Mouse (Mus musculus) brain, adult 10 weeks (tissue): ENCODE measurements around the gene Olfr806. TPM values are rescaled to one million over a fixed set of nuclear protein-coding genes. Genes with fewer than 3 reads are reported as not detected.

Experiments used
- polyA plus RNA-seq: library from polyadenylated mRNA; stranded (reverse); fragments of 350-450 nt; fragmentation: Illumina TruSeq; extraction: RNeasy Lipid Tissue Mini Kit (QIAGEN cat#74804); gene quantifications from one replicate; pipeline ENCODE4 v1.2.3, GENCODE M21; 2015; ENCODE audit warnings: low read depth, low replicate concordance

Olfr806 gene
- not detected for polyA plus RNA-seq

DNA sequence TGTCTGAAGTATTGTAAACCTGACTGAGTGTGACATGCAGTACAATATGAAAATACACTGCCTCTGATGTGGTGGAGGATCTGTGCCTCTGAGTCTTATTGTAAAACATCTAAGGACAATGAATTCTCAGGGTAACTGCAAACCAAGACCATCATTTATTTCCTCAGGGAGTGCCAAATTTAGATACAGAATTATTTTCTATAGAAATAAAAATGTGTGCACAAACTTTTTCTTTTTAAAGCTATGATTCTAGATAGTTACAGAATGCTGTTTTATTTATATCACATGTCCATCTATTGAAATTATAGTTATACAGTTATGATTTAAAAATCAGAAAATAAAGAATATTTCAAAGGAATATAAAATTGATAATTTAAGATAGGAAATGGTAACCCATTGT is at the start of gene Olfr806:
Olfr806 (minus strand) TSS at position 101 of the 400 bp plus-strand sequence.

DNA sequence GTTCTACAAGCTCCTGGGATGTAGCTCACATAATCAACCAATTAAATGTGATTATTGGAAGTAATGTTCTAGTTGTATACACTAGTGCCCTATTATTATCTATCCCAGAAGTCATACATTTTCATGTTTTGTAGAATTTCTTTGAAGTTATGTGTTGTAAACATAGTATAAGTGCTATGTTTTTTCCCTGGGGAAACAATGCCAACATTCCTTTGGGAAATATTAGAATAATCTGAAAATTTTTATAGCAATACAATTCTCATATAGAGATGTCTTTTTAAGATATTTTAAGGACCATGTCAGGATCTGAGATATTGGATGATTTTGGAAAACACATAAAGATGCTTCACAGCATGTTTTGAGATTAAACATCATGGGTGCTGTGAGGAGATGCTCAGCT is 32.6 kb upstream of the Olfr806 start, which contains the start of gene Olfr809:
Olfr809 (plus strand) TSS at position 301 of the 400 bp plus-strand sequence.

DNA sequence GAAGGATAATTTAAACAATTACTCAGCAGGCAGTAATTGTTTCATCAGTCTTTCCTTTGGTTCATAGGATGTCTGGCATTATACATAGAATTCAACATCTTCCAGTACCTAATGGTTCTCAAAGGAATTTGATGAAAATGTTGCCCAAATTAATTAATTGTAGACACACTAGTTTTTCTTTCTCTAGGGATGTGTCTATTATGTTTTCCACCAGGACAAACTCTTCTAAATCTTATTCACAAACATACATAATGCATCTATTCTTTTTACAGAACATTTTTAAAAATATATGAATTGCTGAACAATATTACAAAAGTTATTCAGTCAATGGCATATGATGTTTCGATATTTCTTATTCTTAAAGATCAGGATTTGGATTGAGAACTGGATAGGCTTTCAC is 23.5 kb upstream of the Olfr806 start, which contains the start of gene Olfr808:
Olfr808 (plus strand) TSS at position 301 of the 400 bp plus-strand sequence.

DNA sequence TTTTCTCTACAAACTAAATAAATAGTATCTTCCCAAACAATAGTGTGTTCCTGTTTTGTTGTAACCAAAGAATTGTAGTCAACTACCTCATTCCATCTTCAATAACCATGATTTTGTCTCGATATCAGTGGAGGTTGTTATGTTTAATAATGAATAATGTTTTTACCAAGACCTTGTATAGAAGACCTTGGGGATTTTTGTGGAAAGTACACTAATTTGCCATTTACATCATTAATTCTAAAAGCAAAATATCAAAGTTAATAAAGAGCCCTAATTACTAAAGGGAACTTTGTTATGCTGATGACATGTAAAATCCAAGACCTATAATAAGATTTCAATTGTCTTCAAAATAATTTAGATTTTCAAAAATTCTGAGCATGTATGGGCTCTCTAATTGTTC is 16.0 kb upstream of the Olfr806 start, which contains the start of gene Olfr807:
Olfr807 (minus strand) TSS at position 101 of the 400 bp plus-strand sequence.

DNA sequence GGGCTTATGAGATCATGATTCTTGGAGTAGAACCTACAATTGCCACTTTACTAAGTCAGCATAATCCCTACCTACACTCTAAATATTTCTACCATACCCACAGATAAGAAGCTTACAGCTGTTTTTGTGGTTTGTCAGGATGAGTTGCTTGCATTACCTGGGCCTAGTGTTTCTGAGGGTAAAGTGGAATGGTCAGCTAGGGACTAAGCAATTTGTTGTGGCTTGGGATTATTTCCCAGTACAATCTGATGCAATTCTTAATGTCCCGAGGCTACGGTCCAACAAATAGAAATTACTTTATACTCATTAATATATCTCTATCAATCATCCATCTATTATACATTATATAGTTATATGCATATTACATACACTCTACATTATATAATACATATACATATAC is 12.4 kb downstream of the Olfr806 start, which contains the start of gene Olfr805:
Olfr805 (minus strand) TSS at position 101 of the 400 bp plus-strand sequence.

DNA sequence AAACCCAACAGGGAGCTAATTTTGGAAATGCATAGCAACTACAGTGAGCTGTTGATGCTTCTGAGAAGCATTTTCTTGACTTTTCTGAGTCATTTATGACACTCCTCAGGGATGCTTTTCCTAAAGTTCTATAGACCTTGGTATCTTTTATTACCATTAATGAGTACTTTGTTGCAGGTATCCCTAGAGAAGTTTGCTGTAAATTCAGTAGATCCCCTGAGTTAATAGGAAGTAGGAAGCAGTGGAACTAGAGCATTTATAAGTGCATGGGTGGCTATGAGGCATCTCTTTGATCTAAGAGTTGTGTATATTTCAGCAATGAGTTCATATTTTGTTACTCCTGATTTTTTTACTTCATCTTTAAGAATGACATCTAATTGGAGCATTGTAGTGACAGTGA is 38.8 kb downstream of the Olfr806 start, which contains the start of gene Olfr804:
Olfr804 (plus strand) TSS at position 301 of the 400 bp plus-strand sequence.

DNA sequence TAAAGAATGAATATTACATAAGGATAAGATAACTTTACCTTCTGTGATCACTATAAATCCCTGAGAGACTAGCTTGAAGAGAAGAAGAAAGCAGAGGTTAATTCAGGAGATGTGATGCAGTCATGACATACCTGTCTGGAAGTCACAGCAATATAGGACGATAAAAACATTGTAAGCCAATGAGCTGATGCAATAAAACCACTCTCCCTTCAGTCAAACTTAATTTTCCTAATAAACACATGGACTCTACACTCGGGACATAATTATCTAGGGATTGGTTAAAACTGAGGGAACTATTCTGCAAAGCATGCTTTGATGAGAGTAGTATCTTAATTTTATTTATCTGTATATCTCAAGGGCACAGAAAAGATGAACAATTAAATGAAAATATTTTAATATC is 47.5 kb downstream of the Olfr806 start, which contains the start of gene Olfr803:
Olfr803 (minus strand) TSS at position 101 of the 400 bp plus-strand sequence.

DNA sequence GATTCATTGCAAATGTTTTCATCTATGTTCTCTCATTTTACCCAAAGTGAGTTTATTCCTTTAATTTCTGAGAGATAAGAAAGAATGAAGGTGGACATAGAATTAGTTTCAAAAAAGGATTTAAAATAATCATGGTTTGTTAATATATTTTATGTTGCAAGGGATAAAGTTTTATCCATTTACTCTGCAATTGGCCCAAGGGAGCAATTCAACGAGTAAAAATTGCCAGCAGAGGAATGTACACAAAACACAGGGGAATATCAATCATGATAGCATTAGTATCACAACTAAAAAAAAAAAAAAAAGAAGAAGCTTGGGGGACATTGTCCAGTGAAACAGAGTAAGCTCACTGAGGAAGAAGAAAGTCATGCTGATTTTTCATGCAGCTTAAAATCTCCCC is 53.7 kb downstream of the Olfr806 start, which contains the start of gene Olfr802:
Olfr802 (minus strand) TSS at position 101 of the 400 bp plus-strand sequence.

Other genes with a start within 250 kb of the Olfr806 start
- gene Olfr790, start 243.4 kb downstream of the Olfr806 start, polyA plus RNA-seq, result not detected
- gene Olfr791, start 220.1 kb downstream of the Olfr806 start, polyA plus RNA-seq, result not detected
- not detected for gene Olfr792, start 202.8 kb downstream of the Olfr806 start, polyA plus RNA-seq
- not detected for gene Olfr794, start 174.3 kb downstream of the Olfr806 start, polyA plus RNA-seq
- gene Olfr796, start 129.4 kb downstream of the Olfr806 start, polyA plus RNA-seq, result not detected
- gene Olfr798, start 114.0 kb downstream of the Olfr806 start, polyA plus RNA-seq, result not detected
- not detected for gene Olfr799, start 104.4 kb downstream of the Olfr806 start, polyA plus RNA-seq
- not detected for gene Olfr800, start 84.2 kb downstream of the Olfr806 start, polyA plus RNA-seq
- not detected for gene Olfr801, start 68.1 kb downstream of the Olfr806 start, polyA plus RNA-seq
- not detected for gene Olfr802, start 53.8 kb downstream of the Olfr806 start, polyA plus RNA-seq
- gene Olfr803, start 47.6 kb downstream of the Olfr806 start, polyA plus RNA-seq, result not detected
- gene Olfr804, start 38.7 kb downstream of the Olfr806 start, polyA plus RNA-seq, result not detected
- gene Olfr805, start 12.5 kb downstream of the Olfr806 start, polyA plus RNA-seq, result not detected
- gene Olfr807, start 15.9 kb upstream of the Olfr806 start, polyA plus RNA-seq, result not detected
- gene Olfr808, start 23.6 kb upstream of the Olfr806 start, polyA plus RNA-seq, result not detected
- gene Olfr809, start 32.7 kb upstream of the Olfr806 start, polyA plus RNA-seq, result not detected
- not detected for gene Olfr810, start 53.0 kb upstream of the Olfr806 start, polyA plus RNA-seq
- not detected for gene Olfr811, start 62.5 kb upstream of the Olfr806 start, polyA plus RNA-seq
- gene Olfr812, start 104.2 kb upstream of the Olfr806 start, polyA plus RNA-seq, result not detected
- gene Olfr813, start 113.4 kb upstream of the Olfr806 start, polyA plus RNA-seq, result not detected
- gene Olfr814, start 137.9 kb upstream of the Olfr806 start, polyA plus RNA-seq, result not detected
- gene Olfr815, start 163.9 kb upstream of the Olfr806 start, polyA plus RNA-seq, result not detected
- gene Olfr816, start 173.7 kb upstream of the Olfr806 start, polyA plus RNA-seq, result not detected
- gene Olfr818, start 207.2 kb upstream of the Olfr806 start, polyA plus RNA-seq, result not detected
- not detected for gene Olfr819, start 225.3 kb upstream of the Olfr806 start, polyA plus RNA-seq
- gene Olfr247, start 234.2 kb upstream of the Olfr806 start, polyA plus RNA-seq, result not detected
- not detected for gene Gm10310, start 243.1 kb upstream of the Olfr806 start, polyA plus RNA-seq